Mouse (Mus musculus) spleen, postnatal 36 days (tissue): ENCODE measurements around the gene BC025920.

Experiments used
- DNase-seq, 2 experiments: peaks; one replicate each; pipeline ENCODE4 v3.0.0; 2022; ENCODE audit warnings: low spot score in 2 of 2, mixed read lengths in 1 of 2

Gene BC025920

GRCm38 (mm10) chr10:81605974-81606751, at the start of gene BC025920:
Gene BC025920 (plus strand): TSS chr10:81606270.
- DNase-seq, result peak; percentile 94 to 96

DNA sequence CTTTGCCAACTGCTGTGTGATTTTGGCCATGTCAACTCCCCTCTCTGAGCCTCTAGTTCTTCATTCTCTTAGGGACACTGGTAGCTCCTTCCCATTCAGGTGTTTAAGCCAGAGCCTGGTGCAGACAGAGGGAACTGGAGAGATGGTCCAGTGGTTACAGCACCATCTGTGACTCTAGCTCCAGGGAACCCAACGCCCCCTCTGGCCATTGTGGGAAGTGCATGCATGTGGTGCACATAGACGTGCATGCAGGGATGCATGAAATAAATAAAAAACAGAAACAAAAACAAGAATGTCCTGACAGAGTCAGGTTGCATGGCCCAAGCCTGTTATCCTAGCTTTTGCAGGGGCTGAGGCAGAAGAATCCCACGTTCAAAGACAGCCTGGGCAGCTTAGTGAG, 49.8 kb upstream of the BC025920 start:
- no peak for DNase-seq

DNA sequence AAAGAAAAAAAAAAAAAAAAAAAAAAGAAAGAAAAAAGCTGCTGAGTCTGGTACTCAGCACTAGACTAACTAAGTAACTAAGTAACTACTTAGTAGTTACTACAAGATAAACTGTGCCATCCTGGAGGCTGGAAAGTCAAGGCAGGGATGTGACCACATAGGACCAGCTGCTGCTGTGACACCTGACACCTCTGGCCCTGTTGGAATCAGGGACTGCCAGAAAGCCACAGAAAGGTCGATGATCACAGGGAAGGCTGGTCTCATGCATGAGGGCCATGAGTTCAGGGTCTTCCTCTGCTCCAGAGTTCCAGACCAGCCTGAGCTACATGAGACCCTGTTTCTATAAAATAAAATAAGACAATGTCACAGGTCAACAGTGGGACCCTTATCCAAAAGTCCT, 48.6 kb upstream of the BC025920 start:
- no peak for DNase-seq

GRCm38 (mm10) chr10:81559163-81559626, 46.9 kb upstream of the BC025920 start, which contains the start of gene Aes:
Gene Aes (plus strand): TSS chr10:81559488.
- peak; percentile 81 for DNase-seq

- peak; percentile 62 to 66 for DNase-seq
These were observed 46.2 kb upstream of the BC025920 start for GRCm38 (mm10) chr10:81559627-81560539.

DNA sequence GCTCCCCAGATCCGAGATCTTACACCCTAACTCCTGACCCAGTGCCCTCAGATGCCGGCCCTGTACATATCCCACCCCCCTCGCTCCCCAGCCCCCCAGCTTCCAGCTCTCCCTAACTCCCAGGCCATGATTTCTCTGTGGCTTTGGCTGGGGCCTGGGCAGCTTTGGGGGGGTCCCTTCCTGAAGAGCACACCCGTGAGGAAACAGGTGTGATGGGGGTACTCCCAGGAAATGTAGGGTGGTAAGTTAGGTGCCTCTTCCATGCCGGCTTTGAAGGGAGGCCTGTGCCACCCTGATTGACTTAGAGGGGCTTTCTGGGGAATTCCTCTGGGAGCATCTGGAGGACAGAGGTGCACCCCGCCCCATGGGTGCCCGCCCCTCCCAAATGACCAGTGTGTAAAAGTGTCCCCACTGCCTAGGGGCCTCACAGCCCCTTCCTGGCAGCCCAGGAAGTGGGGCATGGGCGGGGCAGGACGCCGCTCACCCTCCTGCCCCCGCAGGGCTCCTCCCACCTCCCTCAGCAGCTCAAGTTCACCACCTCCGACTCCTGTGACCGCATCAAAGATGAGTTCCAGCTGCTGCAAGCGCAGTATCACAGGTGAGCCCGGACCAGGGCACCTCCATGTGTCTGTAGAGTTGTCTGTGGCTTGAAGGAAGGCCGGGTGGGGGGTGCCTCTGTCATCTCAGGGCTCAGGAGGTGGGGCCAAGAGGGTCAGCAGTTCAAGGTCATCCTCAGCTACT, 45.2 kb upstream of the BC025920 start:
- peak; percentile 83 for DNase-seq

GRCm38 (mm10) chr10:81562411-81562810, 43.7 kb upstream of the BC025920 start:
- no peak for DNase-seq

DNA sequence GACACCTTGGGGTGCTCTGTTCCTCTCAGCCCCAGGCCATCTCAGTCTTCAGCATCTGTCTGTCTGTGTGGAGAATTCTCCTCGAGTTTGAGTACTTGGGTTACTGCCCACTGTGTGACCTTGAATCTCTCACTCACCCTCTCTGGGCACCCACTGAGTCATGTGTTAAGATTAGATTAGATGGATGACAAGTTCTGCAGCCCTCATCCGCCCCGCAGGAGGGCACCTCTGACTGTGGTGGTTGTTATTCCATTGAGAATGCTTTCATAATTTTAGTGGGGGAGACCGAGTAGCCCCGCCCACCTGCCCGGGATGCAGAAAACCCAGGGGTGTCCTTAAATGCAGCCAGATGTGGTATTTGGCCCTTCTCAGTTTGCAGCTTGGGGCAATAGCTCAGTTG, 42.6 kb upstream of the BC025920 start:
- DNase-seq, result no peak

GRCm38 (mm10) chr10:81564216-81564615, 41.9 kb upstream of the BC025920 start:
- no peak for DNase-seq

DNA sequence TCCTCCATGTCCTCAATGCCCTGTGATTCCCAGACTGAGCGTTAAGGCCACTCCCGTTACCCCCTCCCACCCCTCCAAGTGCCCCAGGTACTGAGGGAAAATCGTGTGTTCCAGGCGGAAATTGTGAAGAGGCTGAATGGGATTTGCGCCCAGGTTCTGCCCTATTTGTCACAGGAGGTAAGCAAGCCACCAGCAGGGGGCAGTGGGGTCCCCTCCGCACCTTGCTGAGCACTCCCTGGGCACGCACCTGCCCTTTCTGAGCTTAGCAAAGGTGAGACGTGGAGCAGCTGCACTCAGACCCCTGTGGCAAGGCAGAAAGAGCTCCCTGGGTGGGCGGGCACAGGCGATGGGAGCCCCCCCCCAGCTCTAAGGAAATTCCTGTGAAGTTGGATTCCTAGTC, 41.3 kb upstream of the BC025920 start:
- peak in 1 of 2 experiments; percentile 56 for DNase-seq

GRCm38 (mm10) chr10:81565257-81566228, 40.5 kb upstream of the BC025920 start:
- no peak for DNase-seq

GRCm38 (mm10) chr10:81568381-81569191, 37.5 kb upstream of the BC025920 start:
- no peak for DNase-seq

DNA sequence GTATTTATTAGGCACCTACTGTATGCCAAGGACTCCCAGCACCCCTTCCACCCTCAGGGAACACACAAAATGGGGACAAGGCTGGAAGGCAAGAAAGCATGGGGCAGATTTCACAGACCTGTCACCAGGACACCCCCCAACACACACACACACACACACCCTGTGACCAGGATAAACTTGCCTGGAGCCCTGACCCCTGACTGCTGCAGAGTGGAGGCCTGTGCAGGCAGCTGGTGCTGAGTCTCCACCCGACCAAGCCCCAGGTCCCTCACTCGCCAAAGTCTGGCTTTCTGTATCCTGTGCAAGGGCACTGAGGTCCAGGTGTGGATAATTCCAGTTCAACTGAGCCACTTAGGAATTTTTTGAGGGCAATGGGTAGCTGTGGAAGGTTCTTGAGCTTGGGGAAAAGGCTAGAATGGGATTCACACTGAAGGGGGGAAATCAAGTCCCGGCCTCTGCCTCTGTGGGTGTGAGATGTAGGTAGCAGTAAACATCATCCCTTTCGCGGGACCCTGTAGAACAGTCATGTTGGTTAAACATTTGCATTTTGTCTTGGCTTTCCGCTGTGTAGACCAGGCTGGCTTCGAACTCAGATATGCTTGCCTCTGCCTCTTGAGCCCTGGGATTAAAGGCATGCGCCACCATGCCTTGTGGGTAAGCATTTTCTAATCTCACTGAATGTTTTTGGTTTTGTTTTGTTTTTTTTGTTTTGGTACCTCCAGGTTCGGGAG, 36.4 kb upstream of the BC025920 start:
- no peak for DNase-seq

DNA sequence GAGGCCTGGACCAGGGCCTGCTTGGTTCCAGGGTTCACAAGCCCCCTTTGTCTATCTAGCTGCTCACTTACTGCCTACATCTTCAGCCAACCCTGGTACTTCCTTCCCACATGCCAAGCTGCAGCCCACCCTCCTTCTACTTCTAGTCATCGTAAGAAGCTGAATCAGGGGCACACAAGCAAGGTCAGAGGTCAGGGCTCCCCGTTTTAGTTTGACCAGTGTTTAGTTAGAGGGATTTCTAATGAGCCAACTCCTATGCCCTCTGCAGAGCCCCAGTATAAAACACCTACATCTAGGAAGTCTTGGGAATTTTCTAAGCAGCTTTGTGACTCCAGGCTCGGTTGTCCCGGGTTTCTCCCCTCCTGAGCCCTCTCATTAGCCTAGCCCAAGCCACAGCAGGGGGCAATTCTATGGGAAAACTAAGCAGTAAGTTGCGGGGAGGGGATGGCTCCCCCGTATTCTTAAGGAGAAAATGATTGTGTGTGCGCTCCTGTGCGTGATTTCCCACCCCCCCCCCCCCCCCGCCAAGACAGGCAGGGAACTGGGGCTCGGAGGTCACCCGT, 35.8 kb upstream of the BC025920 start:
- DNase-seq, result no peak

GRCm38 (mm10) chr10:81570831-81571500, 35.1 kb upstream of the BC025920 start:
- peak; percentile 80 to 81 for DNase-seq

DNA sequence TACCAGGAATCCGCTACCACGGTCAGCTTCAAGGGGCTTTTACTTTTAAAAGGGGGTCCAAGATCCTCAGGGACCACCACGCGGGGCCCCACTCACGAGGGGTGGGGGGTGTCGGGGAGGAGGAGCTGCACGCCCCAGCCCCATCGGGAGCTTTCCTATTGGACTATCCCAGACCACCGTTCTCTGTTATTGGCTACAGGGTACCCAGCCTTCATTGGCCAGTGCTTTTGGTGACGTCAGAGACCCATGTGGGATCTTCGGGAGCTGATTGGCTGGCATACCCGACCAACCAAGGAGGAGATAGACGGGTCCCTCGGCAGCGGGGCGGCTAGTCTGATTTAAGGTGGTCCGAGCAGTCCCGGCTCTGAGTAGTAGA, 34.6 kb upstream of the BC025920 start:
- DNase-seq, result peak; percentile 96 to 97

- DNase-seq, result no peak
These were observed 33.9 kb upstream of the BC025920 start for GRCm38 (mm10) chr10:81572133-81572671.

- DNase-seq, result no peak
These were observed 33.1 kb upstream of the BC025920 start for GRCm38 (mm10) chr10:81572975-81573374.
